Mouse (Mus musculus): ENCODE data around the gene Mmp7. TPM values are rescaled to one million over a fixed set of nuclear protein-coding genes. Genes with fewer than 3 reads are reported as not detected.
A peak's percentile ranks its signal among the peaks of the same experiment; 100 is the strongest.

Gene Mmp7
- polyA plus RNA-seq (2016; fragmentation: Nextera tagmentation; extraction: Ambion mirVana): not detected in 2 replicates

DNA sequence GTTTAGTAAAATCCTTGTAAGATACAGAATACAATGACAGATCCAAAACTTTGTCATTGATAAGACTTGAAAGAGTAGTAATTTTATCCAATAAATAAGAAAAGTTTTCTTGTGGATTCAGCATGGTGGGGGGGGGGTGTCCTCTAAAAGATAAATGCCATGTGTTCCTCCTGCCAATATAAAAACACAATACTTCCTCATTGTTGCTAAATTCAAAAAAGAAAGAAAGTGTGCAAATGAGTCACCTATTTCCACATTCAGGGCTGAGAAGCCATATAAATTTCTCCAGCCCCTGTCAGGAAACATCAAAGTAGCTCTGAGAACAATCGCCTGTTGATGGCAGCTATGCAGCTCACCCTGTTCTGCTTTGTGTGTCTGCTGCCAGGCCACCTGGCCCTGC, at the start of gene Mmp7:
Gene Mmp7 (plus strand): TSS at position 301 of the 400 bp plus-strand sequence.
- H3K27me3 ChIP-seq (ENCODE audit: insufficient read depth, poor library complexity, severe bottlenecking): no peaks in the 10 kb centered on the region
- no peak within 1 kb of the TSS for H3K4me3 ChIP-seq
- 80% methylated on average over 1 of the region's 1 CpGs for WGBS
- H3K4me1 ChIP-seq (replicated peaks): no peaks in the 10 kb centered on the region
- no peak within 1 kb of the TSS for H3K27ac ChIP-seq
- DNase-seq (ENCODE audit: low spot score): no peak
- H3K9me3 ChIP-seq: no peaks in the 10 kb centered on the region
- no peaks in the 10 kb centered on the region for H3K36me3 ChIP-seq

DNA sequence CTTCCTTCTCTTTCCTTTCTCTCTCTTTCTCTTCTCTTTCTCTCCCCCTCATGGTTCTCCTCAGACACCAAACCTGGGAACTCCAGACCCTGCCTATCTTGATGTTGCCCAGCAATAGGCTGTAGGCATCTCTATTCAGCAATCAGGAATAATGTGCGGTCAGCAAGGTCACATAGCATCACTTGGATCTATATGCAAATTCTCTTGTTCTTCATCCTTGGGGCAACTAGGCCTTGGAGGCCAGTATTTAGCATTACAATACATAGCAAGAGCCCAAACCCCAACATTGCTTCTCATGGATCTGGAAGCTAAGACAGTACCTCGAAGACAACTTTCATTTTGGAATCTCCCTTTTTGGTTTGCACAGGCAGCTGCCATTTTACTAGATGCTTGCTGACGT, 44.0 kb upstream of the Mmp7 start:
- Histone ChIP-seq H3K4me1 (replicated peaks) (0 out of 2 replicates have a peak, but pooled peaks cover 3% of the 10 kb centered on the region), H3K4me3 (no peak overlapping the region), H3K27me3 (ENCODE audit: insufficient read depth, poor library complexity, severe bottlenecking) (no peaks in the 10 kb centered on the region), H3K9me3 (no peaks in the 10 kb centered on the region), H3K36me3 (no peaks in the 10 kb centered on the region), H3K27ac (no peak overlapping the region)
- peak; percentile 5 for DNase-seq (ENCODE audit: low spot score)
- 76% methylated on average over 3 of the region's 3 CpGs for WGBS

DNA sequence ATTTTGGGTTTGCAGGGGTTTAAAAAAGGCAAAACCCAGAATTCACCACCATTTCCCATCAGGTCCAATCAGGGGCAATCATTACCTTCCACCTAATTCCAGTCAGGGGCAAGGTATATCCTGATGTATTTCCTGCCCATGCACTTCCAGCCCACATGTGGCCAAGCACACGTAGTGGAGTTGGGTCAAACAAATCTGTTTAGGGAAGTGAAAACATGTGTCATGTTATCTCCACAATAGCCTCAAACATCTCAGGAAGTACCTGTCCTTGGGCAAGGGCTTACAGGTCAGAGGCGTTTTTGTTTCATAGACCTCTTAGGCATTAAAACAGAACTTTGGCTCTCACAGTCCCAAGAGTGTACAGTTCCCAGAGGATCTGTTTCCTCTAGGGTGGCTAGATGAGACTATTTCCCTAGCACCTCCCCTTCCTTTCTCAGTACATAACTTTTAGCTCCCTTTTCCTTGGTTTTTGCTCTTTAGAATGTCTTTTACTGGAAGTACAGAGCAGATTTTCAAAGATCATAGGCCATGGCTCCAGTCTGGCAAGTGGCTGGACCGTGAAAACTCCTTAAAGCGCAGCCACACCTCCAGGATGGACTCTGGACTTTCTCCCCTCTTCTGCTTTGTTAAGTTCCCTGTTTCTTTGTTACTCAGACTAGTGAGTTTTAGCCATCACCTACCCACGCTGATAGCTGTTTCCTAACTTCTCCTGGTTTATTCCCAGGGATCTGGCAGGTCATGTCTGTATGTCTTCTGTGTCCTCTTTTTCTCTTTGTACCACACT, 41.3 kb upstream of the Mmp7 start:
- Histone ChIP-seq H3K27me3 (ENCODE audit: insufficient read depth, poor library complexity, severe bottlenecking) (no peaks in the 10 kb centered on the region), H3K4me3 (no peak overlapping the region), H3K36me3 (no peaks in the 10 kb centered on the region), H3K27ac (no peak overlapping the region), H3K4me1 (replicated peaks) (0 out of 2 replicates have a peak, but pooled peaks cover 3% of the 10 kb centered on the region), H3K9me3 (no peaks in the 10 kb centered on the region)
- no peak for DNase-seq (ENCODE audit: low spot score)
- 82% methylated on average over 5 of the region's 5 CpGs for WGBS

DNA sequence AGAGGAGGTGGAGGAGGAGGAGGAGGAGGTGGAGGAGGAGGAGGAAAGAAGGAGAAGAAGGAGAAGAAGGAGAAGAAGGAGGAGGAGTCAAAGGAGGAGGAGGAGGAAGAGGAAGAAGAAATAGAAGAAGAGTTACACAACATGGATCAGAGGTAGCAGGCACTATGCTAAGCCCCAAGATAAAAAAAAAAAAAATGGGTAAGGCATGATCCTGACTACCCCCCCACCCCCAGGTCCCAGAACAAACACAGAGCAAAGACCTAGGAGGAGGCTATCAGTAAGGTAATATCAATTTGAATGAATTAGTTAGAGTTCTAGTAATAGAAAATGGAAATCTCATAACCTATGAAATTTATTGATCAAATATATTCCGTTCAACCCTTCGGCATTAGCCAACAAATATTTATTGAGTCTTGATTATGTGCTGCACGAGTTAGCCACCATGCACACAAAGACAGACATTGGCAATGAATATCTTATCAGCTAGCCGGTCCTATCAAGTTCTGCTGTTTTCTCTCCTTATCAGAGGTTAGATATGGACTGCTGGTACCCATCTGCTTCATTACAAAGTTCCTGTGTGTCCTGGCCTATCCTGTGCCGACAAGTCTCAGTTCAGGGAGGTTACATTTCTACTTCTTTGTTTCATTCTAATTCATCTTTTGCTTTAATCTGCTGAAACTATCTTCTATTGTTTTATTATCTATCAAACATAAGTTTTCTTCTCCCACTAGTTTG, 39.4 kb upstream of the Mmp7 start:
- Histone ChIP-seq H3K4me1 (replicated peaks) (0 out of 2 replicates have a peak, but pooled peaks cover 3% of the 10 kb centered on the region), H3K9me3 (no peaks in the 10 kb centered on the region), H3K27ac (no peak overlapping the region), H3K27me3 (ENCODE audit: insufficient read depth, poor library complexity, severe bottlenecking) (no peaks in the 10 kb centered on the region), H3K36me3 (no peaks in the 10 kb centered on the region), H3K4me3 (no peak overlapping the region)
- WGBS: 90% methylated on average over 5 of the region's 5 CpGs
- DNase-seq (ENCODE audit: low spot score): no peak

DNA sequence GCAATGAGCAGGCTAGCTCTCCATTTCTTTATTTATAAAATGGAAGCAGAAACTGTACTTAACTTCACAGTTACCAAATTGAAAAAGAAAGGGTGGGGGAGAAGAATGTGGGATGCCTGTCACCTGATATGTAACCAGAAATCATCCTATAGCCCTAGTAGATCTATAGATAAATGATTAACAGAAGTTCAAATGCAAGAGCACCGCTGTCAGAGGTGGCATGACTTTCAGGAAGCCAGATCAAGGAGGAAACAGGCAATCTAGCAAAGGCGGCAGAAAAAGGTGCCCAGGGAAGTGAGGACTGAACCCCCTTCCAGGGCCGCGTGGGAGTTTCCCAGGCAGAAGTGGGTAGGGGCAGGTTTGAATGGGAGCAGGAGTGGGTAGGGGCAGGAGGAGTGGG, 33.9 kb upstream of the Mmp7 start:
- H3K27ac ChIP-seq: no peak overlapping the region
- no peaks in the 10 kb centered on the region for H3K9me3 ChIP-seq
- WGBS: 77% methylated on average over 4 of the region's 4 CpGs
- DNase-seq (ENCODE audit: low spot score): no peak
- H3K4me1 ChIP-seq (replicated peaks): no peaks in the 10 kb centered on the region
- no peaks in the 10 kb centered on the region for H3K27me3 ChIP-seq (ENCODE audit: insufficient read depth, poor library complexity, severe bottlenecking)
- no peaks in the 10 kb centered on the region for H3K36me3 ChIP-seq
- no peak overlapping the region for H3K4me3 ChIP-seq

DNA sequence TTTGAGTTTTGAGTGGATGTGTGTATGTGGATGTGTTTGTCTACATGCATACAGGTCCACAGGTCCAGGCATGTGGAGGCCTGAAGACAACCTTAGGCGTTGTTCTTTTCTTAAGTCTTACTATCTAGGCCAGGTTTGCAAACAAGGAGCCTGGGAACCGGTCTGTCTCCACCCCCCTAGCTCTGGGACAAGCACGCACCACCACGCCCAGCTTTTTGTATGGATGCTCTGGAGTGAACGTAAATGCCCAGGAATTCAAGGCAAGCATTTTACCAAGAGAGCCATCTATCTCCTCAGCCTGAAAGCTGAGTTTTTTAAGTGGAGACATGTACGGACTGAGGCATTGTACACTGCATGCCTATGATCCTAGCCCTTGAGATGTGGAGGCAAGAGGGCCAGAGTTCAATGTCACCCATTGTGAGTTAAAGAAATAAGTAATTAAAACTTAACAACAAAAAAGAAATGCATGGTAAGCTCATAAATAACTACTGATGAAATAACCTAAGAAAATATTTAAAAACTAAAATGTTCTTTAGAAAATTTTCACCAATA, 32.3 kb upstream of the Mmp7 start:
- no peak overlapping the region for H3K4me3 ChIP-seq
- DNase-seq (ENCODE audit: low spot score): peak; percentile 12
- no peak overlapping the region for H3K27ac ChIP-seq
- WGBS: 62% methylated on average over 6 of the region's 6 CpGs
- no peaks in the 10 kb centered on the region for H3K36me3 ChIP-seq
- no peaks in the 10 kb centered on the region for H3K27me3 ChIP-seq (ENCODE audit: insufficient read depth, poor library complexity, severe bottlenecking)
- H3K4me1 ChIP-seq (replicated peaks): no peaks in the 10 kb centered on the region
- no peaks in the 10 kb centered on the region for H3K9me3 ChIP-seq

- 97% methylated on average over 1 of the region's 1 CpGs for WGBS
- H3K4me3 ChIP-seq: no peak overlapping the region
- no peaks in the 10 kb centered on the region for H3K9me3 ChIP-seq
- H3K27ac ChIP-seq: no peak overlapping the region
- H3K36me3 ChIP-seq: no peaks in the 10 kb centered on the region
- H3K27me3 ChIP-seq (ENCODE audit: insufficient read depth, poor library complexity, severe bottlenecking): no peaks in the 10 kb centered on the region
- no peaks in the 10 kb centered on the region for H3K4me1 ChIP-seq (replicated peaks)
- DNase-seq (ENCODE audit: low spot score): no peak
Observed at GRCm38 (mm10) chr9:7661371-7661770, 30.5 kb upstream of the Mmp7 start.

DNA sequence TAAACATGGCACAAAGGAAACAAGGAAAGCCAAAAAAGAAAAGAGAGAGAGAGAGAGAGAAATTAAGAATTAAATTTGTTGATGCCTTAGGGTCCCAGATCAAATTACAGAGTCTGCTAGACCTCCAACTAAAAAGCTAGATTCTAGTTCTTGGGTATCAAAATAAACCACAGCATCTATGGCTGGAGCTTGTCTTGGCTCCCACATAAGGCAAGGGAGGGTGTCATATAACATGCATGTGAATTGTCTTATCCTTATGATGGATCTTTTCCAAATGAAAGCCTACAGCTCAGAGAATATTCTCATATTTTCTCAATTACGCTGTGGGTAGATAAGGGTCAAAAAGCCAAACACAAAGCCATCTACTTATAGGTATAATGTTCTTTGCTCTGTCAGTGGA, 22.2 kb upstream of the Mmp7 start:
- H3K4me1 ChIP-seq (replicated peaks): no peaks in the 10 kb centered on the region
- H3K27ac ChIP-seq: no peak overlapping the region
- H3K27me3 ChIP-seq (ENCODE audit: insufficient read depth, poor library complexity, severe bottlenecking): no peaks in the 10 kb centered on the region

DNA sequence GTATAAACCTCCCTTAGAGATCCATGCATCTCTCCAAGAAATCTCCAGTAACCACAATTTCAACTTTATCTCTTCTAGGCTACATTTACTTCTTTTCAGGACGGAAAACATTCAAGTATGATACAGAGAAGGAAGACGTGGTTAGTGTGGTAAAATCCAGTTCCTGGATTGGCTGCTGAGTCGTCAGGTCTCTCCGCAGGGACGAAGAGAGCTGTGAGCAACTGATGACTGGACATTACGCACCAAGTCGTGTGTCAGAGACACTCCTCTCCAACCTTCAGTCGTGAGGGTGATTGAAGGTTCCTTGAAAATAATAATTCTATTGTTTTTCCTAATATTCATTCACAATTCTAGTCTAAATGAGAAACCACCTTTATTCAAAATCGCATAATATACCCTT, 18.9 kb upstream of the Mmp7 start:
- 89% methylated on average over 9 of the region's 9 CpGs for WGBS

More for the DNA sequence above, 22.2 kb upstream of the Mmp7 start:
- Histone ChIP-seq H3K36me3 (no peaks in the 10 kb centered on the region), H3K9me3 (no peaks in the 10 kb centered on the region), H3K4me3 (no peak overlapping the region)
- DNase-seq (ENCODE audit: low spot score): no peak
- 92% methylated on average over 1 of the region's 1 CpGs for WGBS

GRCm38 (mm10) chr9:7678154-7678837, 13.6 kb upstream of the Mmp7 start:
- no peaks in the 10 kb centered on the region for H3K36me3 ChIP-seq
- H3K4me1 ChIP-seq (replicated peaks): no peaks in the 10 kb centered on the region
- DNase-seq (ENCODE audit: low spot score): no peak
- H3K27me3 ChIP-seq (ENCODE audit: insufficient read depth, poor library complexity, severe bottlenecking): no peaks in the 10 kb centered on the region
- no peaks in the 10 kb centered on the region for H3K9me3 ChIP-seq
- 81% methylated on average over 2 of the region's 2 CpGs for WGBS
- H3K4me3 ChIP-seq: no peak overlapping the region
- no peak overlapping the region for H3K27ac ChIP-seq

More for the DNA sequence above, 18.9 kb upstream of the Mmp7 start:
- Histone ChIP-seq H3K9me3 (no peaks in the 10 kb centered on the region), H3K27me3 (ENCODE audit: insufficient read depth, poor library complexity, severe bottlenecking) (no peaks in the 10 kb centered on the region), H3K4me3 (no peak overlapping the region), H3K4me1 (replicated peaks) (no peaks in the 10 kb centered on the region), H3K27ac (no peak overlapping the region), H3K36me3 (no peaks in the 10 kb centered on the region)
- DNase-seq (ENCODE audit: low spot score): no peak

- H3K27me3 ChIP-seq (ENCODE audit: insufficient read depth, poor library complexity, severe bottlenecking): no peaks in the 10 kb centered on the region
- no peak for DNase-seq (ENCODE audit: low spot score)
- H3K27ac ChIP-seq: no peak overlapping the region
- H3K4me3 ChIP-seq: no peak overlapping the region
- 88% methylated on average over 9 of the region's 9 CpGs for WGBS
- no peaks in the 10 kb centered on the region for H3K36me3 ChIP-seq
- H3K4me1 ChIP-seq (replicated peaks): no peaks in the 10 kb centered on the region
- no peaks in the 10 kb centered on the region for H3K9me3 ChIP-seq
Observed at GRCm38 (mm10) chr9:7682081-7682618, 9.7 kb upstream of the Mmp7 start.

DNA sequence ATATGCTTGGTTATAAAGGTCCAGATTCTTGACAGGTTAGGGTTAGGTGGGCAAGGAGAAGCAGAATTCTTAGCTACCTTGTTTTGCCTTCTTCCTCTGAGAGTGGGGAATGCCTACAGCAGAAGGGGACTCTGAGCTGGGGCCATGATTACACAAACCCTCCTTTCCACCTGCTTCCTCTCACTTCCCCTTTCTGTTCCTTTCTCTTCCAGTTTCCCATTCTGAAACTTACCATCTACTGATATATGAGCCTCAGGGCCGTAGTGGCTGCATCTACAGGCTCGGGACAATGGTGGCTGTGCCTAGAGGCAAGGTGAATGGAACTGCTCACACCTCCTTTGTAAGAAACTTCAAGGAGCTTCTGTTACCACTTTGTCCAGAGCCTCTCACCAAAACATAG, 5.9 kb upstream of the Mmp7 start:
- no peaks in the 10 kb centered on the region for H3K4me1 ChIP-seq (replicated peaks)
- H3K27ac ChIP-seq: no peak overlapping the region
- no peaks in the 10 kb centered on the region for H3K9me3 ChIP-seq
- H3K36me3 ChIP-seq: no peaks in the 10 kb centered on the region
- H3K27me3 ChIP-seq (ENCODE audit: insufficient read depth, poor library complexity, severe bottlenecking): no peaks in the 10 kb centered on the region
- no peak overlapping the region for H3K4me3 ChIP-seq
- WGBS: 94% methylated on average over 2 of the region's 2 CpGs
- no peak for DNase-seq (ENCODE audit: low spot score)

Measured in hindbrain, embryonic 10.5 days (tissue).